Mouse (Mus musculus): ENCODE data around the gene Spink8. TPM values are rescaled to one million over a fixed set of nuclear protein-coding genes. Genes with fewer than 3 reads are reported as not detected.
"Not testable (repeated sequence)": the region's sequence is repeated elsewhere in the genome, so short reads cannot be mapped to it uniquely, and the experiment has no call there.

Gene Spink8
- total RNA-seq (2021) = 10 to 100 TPM; 18.1 to 18.5 TPM
- long read RNA-seq, experiment 1, partial matches to known transcripts = 0 of 2 reads
- long read RNA-seq, experiment 1, other reads (novel, unspliced or antisense) = 0 of 2 reads
- long read RNA-seq, experiment 2, transcript Spink8-202 (5 exons, 768 nt) = major isoform, 12 of 23 reads
- long read RNA-seq, experiment 2, transcript Spink8-201 (4 exons, 637 nt) = minor isoform, 9 of 23 reads
- long read RNA-seq, experiment 2, partial matches to known transcripts = 2 of 23 reads
- long read RNA-seq, experiment 2, other reads (novel, unspliced or antisense) = 0 of 23 reads

DNA sequence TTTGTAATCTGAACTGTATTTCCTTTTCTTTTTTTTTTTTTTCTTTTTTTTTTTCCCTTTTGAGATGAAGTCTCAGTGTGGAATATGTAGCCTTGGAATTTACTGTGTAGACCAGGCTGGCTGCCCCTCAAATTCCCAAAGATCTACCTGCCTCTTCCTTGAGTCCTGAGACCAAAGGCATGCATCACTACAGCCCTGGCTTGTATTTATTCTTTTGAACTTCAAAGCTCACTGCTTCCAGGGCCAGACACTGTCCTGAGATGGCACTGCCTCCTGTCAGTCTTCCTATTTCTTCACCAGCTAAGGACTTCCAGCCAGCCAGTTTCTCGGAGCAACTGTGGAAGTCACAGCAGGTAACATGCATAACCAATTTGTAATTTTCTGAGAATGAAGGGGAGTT lies at the start of gene Spink8:
Spink8 (plus strand) TSS at position 301 of the 400 bp plus-strand sequence.
- no peak for DNase-seq (ENCODE audit: low spot score in 2 of 2)

DNA sequence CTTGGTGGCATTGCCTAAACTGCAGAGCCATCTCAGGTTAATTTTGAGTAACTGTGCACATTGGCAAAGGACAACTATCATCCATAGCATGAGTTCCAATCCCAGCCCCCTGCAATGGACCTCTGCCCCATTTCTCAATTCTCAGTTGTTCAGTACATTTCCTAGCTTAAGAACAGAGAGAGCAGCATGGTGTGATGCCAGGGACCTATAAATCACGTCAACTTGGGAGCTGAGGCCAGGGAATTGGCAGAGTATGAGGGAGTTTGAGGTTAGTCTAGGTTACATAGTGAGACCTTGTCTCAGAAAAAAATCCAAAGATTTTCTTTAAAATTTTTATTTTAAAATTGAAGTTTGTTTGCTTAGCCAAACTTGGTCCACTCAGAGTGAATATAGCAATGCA lies 45.2 kb upstream of the Spink8 start:
- peak in 1 of 2 experiments; percentile 9 for DNase-seq (ENCODE audit: low spot score in 2 of 2)

DNA sequence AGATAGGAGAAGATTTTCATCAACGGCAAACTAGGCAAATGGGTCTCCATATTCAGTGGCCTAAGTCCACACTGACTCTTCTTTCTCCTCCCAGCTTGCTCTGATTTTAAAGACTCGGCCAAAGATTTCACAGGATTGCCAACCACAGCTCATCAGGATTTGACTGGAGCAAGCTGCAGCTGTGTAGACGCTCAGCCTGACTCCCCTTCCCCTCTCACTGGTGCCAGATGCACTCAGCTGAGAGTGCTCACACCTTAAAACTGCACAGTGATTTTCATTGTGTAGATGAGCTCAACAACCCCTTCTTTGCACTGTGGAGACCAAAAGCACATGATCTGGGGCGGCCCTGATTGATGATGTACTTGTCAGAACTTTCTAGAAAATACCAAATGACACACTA lies 21.5 kb upstream of the Spink8 start, which contains the start of gene Fbxw27:
Fbxw27 (minus strand) TSS at position 101 of the 400 bp plus-strand sequence.
- DNase-seq (ENCODE audit: low spot score in 2 of 2) = not testable (repeated sequence)

DNA sequence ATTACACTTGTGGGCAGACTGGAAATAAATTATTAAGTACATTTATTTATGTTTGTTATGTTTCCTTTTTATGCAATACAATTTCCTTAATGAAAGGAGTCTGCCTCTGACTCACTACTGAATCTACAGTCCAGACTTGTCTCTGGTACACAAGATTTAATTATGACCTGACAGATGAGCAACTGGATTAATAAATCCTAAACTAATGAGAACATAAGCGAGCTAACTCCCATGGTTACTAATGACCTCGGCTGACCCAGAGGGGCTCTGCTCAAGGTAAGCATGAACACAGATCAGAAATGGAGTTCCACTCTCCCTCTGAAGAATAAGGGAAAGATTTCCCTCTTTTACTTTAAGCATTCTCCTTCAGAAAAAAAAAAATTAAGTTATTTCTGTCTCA lies 16.9 kb upstream of the Spink8 start:
- DNase-seq (ENCODE audit: low spot score in 2 of 2) = no peak

DNA sequence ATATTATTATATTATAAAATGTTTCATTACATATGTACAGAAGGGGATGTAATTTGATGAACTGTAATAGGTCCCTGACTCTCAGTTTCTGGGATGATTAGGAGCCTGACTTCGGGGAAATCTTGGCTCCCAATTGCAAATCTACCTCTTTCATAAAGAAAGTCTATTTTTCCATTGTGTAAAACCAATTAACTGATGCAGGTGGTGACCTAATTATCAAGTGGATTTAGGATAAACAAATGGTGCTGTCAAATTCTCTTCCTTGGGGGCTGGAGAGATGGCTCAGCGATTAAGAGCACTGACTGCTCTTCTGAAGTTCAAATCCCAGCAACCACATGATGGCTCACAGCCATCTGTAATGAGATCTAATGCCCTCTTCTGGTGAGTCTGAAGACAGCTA lies 16.3 kb upstream of the Spink8 start:
- DNase-seq (ENCODE audit: low spot score in 2 of 2) = no peak

DNA sequence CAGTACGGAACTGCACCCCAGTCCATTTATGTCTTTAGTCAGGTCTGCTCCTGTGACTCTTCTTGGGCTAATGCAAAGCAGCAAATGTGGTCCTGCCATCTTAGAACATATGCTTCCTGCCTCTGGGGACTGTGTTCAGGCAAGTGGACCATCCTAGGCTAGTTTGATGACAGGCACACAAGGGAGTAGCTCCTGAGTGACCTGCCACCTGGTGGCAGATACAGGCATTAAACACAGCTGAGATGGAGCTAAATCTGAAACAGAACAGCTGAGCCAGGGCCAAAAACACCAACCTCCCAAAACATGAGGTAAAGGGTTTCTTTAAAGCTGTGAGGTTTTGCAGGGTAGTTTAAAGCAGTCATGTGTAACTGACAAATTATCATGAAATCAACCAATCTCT lies 14.0 kb upstream of the Spink8 start:
- DNase-seq (ENCODE audit: low spot score in 2 of 2) = peak; percentile 22 to 26

DNA sequence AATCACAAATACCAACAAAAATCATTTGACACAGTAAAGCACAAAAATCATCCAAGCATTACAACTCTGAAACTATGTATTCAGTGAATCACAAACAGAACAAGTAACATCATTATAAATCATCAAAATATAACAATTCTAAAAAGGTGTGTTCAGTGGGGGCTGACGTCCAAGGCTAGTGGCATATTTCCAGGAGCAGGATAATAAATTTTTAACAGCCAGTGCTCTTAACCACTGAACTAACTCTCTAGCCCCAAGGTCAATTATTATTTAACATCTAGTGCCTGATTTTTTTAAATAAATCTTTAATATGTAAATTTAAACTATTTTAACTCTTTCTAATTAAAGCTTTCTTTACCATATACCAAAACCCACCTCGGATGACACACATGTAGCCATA lies 6.5 kb upstream of the Spink8 start:
- not testable (repeated sequence) for DNase-seq (ENCODE audit: low spot score in 2 of 2)

DNA sequence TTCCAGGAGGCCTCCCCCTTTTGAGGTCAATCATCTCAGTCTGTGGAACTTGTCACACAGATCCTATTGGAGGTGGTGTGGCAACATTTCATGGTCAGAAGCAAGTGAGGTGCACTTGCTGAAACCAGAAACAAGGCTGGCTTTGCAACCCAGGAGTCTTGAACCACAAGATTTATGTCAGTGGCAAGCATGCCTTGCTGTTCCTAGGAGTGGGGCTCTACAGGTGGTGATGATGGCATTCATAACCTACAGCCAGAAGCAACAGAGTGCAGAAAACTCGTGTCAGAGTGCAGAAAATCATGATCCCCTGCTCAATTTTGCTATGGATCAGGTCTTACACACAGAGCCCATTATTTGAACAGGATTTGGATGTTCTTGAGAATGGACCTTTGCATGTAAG lies 5.8 kb upstream of the Spink8 start:
- DNase-seq (ENCODE audit: low spot score in 2 of 2) = no peak

DNA sequence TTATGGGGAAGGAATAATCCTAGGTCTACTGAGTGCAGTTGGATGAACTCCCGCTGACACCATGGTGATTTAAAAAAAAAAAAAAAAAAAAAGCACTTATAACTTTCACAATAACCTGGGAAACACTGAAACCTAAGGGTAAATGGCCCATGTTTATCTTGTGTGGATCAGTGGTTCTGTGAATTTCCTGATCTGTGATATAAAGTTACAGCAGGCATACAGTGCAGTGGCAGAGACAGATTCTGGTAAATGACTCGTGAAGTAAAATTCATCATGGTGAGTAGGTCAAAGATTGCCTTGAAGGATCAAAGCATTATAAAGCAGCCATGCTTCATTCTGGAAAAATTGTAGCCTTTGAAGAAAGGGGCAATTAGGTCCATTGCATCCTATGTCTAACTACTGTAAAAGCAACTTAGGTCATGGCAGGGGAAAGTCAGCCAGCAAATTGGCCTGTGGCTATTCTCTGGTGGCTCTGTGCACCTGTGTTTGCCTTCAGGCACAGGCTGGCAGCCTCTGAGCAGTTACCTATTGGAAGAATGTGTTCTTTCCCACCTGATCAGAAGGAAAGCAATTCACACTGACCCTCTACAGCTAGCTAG lies 5.3 kb upstream of the Spink8 start:
- no peak for DNase-seq (ENCODE audit: low spot score in 2 of 2)

DNA sequence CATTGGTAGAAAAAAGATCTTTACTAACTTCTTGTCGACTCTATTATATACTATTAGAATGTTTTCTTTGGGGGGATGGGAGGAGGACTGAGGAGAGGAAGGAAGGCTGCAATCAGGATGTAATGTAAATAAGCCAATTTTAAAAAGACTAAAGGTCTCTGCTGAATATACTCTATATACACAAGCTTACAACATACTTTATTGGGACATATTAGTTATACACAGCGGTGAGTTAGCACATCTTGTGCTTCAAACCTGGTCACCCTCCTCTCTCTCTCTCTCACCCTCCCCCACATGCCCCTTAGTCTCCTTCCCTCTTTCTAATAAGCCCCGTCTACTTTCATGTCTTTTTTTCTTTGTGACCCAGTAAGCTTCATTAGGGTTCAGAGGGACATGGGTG lies 4.2 kb upstream of the Spink8 start:
- no peak for DNase-seq (ENCODE audit: low spot score in 2 of 2)

DNA sequence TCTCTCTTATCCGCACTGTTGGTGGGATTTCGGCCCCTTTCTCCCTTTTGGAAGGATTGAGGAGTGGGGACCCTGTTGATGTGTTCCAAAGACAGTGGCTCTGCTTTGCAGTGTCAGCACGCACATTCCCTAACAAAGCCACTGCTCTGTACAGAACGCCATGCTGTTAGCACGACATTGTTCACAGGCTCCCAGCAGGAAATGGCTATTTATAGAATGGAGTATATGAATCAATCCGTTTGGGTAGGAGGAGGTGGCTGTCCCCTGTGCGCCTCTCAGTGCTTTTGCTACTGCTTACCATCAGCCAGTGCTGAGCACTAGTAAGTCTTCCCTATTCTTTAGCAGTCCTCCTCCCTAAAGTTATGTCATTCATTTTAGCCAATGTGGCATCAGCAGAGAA lies 1.3 kb downstream of the Spink8 start:
- DNase-seq (ENCODE audit: low spot score in 2 of 2) = no peak

DNA sequence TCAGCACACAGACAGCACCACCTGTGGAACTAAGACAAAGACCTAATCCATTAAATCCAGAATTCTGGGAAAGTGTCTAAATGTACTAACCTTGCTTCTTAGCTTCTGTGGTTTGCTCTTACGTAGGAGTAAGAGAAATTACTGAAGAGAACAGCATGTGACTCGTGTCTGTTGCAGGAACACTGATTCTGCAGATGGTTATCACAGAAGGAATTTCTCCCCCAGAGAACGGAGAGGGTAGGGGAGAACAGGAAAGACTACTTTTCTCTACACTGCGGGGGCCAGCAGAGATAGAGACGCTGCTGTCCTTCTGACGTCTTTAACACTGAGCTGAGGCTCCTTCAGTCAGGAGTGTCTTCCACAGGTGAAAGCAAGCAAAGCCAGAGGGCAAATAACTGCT lies 4.3 kb downstream of the Spink8 start:
- DNase-seq (ENCODE audit: low spot score in 2 of 2) = no peak

DNA sequence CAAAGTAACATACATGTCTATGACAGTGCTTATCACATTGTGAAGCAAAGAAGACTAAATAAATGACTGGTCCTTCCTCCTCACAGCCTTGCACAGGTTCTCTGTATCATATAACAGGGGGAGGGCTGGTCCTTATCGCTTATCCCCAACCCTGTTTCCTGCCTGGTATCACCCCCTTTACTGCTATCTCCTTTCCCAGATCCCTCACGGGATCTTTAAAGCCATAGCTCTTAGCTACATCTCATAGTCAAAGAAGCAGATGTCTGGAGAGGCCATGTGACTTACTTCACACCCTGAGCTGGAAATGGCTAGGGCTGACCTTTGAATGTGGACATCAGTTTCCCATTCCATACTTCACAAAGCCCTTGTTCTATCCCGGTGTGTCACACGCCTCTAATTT lies 13.7 kb downstream of the Spink8 start:
- no peak for DNase-seq (ENCODE audit: low spot score in 2 of 2)

DNA sequence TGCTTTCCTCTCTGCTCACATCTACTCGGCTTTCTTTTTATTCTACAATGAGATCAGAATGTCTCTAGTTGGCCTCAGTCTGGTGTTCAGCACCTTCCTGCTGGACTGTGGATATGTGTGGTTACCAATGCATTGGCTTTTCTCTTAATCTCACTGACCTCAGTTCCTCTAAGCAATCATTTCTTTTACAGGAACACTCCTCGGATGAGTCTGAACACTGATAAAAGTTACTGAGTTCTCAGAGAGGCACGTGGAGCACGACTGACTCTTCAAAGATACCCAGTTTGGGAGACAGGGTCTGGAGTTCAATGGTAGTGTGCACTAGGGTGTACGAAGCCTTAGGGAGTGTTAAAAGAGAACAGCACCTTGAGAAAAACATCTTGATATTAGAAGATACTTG lies 14.1 kb downstream of the Spink8 start:
- DNase-seq (ENCODE audit: low spot score in 2 of 2) = no peak

DNA sequence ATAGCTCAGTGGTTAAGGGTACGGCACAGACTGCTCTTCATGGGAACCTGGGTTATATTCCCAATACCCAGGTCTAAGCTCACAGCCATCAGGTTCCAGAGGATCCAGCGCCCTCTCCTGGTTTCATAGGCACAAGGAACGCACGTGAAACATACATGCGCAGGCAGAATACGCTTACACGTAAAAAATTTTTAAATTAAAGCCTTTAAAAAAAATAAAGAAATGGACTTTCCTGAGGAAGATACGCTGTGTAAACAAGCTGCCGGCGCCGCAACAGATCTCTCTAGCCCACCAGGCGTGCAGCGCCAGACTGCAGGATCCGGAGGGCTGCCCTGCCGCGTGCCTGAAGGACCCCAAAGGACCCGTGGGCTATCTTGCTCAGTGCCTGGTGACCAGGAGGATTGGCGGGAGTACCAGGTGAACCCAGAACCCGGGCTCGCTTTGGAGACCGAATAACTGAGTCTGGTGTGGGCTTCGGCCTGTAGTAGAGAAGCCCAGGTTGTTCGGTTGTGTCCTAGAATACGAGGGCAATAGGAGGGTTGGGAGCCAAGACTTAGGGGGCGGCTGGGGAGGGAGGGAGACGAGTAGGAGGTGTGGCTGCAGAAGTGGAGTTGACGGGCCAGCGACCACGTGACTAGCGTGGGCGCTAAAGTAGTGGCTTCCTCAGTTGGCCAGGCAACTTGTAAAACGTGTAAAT lies 20.5 kb downstream of the Spink8 start, which contains the start of gene Nme6:
Nme6 (plus strand) TSS at position 359 of the 697 bp plus-strand sequence.
- DNase-seq (ENCODE audit: low spot score in 2 of 2) = peak; percentile 80 to 82

DNA sequence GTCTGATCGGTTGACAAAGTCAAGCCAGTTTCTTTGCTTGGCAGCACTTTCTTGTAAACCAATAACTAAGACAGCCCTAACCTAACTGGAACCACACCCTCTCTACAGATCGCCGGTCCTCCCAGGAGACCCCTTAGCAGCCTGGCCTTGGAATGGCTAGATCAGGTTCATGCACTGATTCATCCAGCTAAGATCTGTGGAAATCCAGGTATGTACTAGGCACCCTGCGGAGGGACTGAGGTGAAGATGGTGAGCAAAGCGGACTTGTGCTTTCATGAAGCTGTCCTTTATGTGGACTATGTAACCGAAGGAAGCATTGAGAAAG lies 21.0 kb downstream of the Spink8 start:
- no peak for DNase-seq (ENCODE audit: low spot score in 2 of 2)

DNA sequence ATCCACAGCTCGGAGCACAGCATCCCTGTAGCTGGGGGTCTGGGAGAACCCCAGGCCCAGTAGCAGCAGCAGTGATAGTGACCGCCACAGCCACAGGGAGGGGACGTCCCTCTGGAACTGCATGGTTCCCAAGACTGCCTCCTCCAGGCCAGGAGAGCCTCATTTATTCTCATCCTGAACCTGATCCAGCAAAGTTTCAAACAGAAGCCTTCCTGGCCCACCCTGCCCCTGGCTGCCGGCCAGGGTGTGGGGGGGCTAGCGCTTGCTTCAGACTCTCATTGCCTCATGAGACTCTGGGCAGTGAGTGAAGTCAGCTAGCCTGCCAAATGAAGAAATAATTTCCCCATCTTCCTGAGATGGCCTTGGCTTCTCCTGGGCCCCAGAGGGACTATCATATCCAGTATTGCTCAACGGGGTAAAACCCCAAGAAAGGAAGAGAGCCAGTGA lies 37.3 kb downstream of the Spink8 start, which contains the start of gene Camp:
Camp (minus strand) TSS at position 306 of the 447 bp plus-strand sequence.
- DNase-seq (ENCODE audit: low spot score in 2 of 2) = peak; percentile 42 to 48

DNA sequence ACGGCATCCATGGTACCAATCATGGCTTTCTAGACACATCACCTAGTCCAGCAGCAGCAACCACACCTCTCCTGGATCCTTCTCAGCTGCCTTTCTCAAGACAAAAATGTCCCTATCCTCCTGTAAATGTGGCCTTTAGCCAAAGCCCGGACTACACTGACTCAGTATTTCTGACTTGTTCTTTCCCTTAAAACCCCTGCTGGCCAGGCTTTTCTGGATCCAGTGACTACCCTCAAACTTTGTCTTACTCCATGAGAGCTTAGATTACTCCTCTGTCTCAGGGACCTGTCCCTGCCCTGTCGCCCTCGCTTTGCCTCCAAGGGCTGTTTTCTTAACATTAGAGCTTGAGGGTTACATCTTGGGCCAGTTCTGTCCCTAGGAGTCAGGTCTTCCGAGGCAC lies 38.0 kb downstream of the Spink8 start:
- DNase-seq (ENCODE audit: low spot score in 2 of 2) = no peak

DNA sequence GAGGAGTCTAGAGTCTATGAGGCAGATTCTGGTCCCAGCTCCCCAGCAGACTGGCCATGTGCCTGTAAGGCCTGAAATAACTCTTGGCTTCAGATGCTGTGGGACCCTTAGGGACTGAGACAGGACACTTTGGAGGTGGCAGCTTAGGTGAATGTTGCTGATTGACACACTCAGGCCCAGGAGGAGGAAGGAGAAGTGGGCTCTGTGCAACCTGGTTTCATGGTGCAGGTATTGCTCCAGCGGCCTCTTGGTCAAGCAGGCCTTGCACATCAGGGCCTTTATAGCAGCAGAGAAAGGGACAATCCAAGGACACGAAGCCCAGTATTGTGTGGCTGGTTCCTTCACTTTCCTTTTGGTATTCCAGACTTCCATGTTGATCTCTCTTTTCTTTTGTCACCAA lies 42.3 kb downstream of the Spink8 start:
- DNase-seq (ENCODE audit: low spot score in 2 of 2) = no peak

DNA sequence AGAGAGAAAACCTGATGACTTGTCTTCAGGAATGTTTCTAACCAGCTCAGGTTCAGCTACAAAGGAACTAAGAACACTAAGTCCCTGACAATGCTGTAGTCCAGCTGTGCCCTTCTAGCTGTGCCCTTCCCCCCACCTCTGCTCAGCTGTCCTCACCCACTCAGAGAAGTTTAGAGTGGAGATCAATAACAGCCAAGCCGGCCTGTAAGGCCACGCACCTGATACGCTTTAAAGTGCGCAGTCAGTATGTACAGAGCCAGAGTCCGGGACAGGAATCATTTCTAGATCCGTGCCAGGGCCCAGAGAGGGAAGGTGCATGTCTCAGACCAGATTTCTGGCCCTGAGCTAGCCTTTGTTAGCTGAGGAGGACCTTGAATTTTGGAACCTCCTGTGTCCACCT lies 43.9 kb downstream of the Spink8 start:
- DNase-seq (ENCODE audit: low spot score in 2 of 2) = no peak

DNA sequence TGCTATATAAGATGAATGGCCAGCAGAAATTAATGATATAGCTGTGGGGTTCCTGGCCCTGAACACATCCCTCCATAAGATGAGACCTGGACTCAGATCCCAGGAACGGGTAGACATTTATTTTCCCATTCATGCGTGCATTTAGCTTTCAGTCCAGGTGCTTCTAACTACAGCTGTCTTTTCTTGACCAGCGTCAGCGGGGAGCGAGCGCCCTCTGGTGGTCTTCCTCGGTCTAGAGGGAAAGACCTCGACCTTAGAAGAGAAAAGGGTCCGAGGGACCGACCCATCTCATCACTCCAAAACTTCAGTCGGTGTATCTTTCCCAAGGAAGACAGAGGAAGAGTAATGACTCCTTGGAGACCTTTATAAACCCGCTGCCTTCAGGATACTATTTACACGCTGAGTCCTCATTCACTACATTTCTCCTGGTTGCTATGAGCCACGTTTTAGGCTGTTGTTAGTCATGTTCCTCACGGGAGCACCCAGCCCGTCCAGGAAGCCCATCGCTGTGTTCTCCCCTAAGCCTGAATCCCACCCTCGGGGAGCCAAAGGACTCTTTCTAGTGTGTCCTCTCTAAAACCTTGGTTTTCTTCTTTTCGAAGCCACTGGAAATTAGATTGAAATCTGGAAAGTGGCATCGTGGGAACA lies 50.4 kb downstream of the Spink8 start:
- DNase-seq (ENCODE audit: low spot score in 2 of 2) = peak; percentile 85 to 87

DNA sequence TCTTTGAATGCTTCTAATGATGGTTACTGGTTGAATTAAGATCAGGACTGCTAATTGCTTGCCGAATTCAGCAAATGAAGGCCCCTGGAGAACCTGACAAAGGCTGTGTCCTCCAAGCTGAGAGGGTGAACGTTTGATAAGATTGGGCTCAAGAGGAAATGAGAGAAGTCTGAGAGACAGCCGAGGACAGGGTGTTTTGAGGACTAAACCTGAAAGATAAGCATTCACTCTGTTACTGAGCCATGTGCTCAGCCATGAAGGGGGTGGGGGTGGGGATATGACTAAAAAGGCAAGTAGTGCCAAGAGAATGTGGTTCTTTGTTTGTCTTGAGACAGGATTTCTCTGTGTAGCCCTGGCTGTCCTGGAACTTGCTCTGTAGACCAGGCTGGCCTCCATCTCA lies 51.0 kb downstream of the Spink8 start:
- no peak for DNase-seq (ENCODE audit: low spot score in 2 of 2)
